Mouse (Mus musculus) erythroblast, adult 5-6 weeks (primary cell): ENCODE data around the gene Kremen2. TPM values are rescaled to one million over a fixed set of nuclear protein-coding genes. Genes with fewer than 3 reads are reported as not detected.
"Not testable (repeated sequence)": the region's sequence is repeated elsewhere in the genome, so short reads cannot be mapped to it uniquely, and the experiment has no call there.

Source experiments
- ATAC-seq: replicated peaks from 2 replicates; pipeline ENCODE4 v1.8.0; 2016; ENCODE audit warnings: moderate number of reproducible peaks, mild to moderate bottlenecking, moderate TSS enrichment, inconsistent platforms; ENCODE audit not compliant: poor library complexity, low FRiP score, severe bottlenecking
- total RNA-seq, 2 experiments: library from RNA; stranded (forward) in 1 of 2; stranded (reverse) in 1 of 2; fragments of 150-400 nt in 1 of 2; fragments of 200-764, 138-1000 nt in 1 of 2; gene quantifications; 2 replicates each; pipeline versions ENCODE4 v1.2.3 to v1.2.4; 2015 to 2017; ENCODE audit warnings: low replicate concordance in 2 of 2

The Kremen2 gene
- total RNA-seq (2015; ENCODE audit: low replicate concordance) (not detected in 2 replicates), total RNA-seq (2017; ENCODE audit: low replicate concordance) (not detected in 2 replicates)

GRCm38 (mm10) chr17:23745301-23746251 lies at the start of gene Kremen2:
TSS of gene Kremen2 (minus strand) at chr17:23745833.
- no peak for ATAC-seq

DNA sequence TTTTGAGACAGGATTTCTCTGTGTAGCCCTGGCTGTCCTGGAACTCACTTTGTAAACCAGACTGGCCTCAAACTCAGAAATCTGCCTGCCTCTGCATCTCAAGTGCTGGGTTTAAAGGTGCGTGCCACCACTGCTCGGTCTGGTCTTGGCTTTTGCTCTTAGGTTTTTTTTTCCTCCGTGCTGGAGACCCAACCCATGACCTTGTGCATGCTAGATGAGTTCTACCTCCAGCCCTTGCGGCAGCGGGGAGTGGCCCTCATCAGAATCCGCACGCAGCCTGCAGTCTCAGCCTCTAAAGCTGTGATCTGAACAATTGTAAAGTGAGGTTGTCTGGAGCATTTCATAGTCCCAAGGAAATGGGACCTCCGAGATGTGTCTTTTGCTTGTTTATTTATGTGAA lies 49.7 kb upstream of the Kremen2 start:
- ATAC-seq, result no peak

- peak; percentile 19; the same call in 1 of the 2 replicates for ATAC-seq
Observed at GRCm38 (mm10) chr17:23791079-23791357, 45.4 kb upstream of the Kremen2 start.

GRCm38 (mm10) chr17:23790269-23791078 lies 44.8 kb upstream of the Kremen2 start, which contains the start of gene Srrm2:
TSS of gene Srrm2 (plus strand) at chr17:23790532.
- ATAC-seq, result peak; percentile 80

GRCm38 (mm10) chr17:23789749-23790268 lies 44.2 kb upstream of the Kremen2 start:
- ATAC-seq, result peak; percentile 45

GRCm38 (mm10) chr17:23788973-23789372 lies 43.3 kb upstream of the Kremen2 start:
- no peak for ATAC-seq

DNA sequence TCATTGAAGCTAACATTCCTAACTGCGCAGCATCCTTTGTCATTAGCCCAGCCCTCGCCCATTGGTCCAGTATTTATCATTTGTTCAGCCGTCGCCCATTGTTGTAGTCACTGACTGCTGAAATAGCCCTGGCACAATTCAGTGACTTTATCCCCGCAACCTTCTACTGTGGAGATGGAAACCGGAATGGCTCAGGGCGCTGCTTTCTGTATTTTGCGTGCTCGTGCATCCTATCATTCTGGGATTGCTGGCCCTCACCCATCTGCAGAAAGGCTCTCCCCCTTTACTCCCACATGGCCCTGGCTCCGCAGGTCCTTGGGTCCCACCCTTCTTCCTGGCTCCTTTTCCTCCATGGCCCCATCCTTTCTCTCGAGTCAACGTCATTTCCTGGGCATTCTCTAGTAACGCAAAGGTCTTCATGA lies 40.9 kb upstream of the Kremen2 start:
- no peak for ATAC-seq

DNA sequence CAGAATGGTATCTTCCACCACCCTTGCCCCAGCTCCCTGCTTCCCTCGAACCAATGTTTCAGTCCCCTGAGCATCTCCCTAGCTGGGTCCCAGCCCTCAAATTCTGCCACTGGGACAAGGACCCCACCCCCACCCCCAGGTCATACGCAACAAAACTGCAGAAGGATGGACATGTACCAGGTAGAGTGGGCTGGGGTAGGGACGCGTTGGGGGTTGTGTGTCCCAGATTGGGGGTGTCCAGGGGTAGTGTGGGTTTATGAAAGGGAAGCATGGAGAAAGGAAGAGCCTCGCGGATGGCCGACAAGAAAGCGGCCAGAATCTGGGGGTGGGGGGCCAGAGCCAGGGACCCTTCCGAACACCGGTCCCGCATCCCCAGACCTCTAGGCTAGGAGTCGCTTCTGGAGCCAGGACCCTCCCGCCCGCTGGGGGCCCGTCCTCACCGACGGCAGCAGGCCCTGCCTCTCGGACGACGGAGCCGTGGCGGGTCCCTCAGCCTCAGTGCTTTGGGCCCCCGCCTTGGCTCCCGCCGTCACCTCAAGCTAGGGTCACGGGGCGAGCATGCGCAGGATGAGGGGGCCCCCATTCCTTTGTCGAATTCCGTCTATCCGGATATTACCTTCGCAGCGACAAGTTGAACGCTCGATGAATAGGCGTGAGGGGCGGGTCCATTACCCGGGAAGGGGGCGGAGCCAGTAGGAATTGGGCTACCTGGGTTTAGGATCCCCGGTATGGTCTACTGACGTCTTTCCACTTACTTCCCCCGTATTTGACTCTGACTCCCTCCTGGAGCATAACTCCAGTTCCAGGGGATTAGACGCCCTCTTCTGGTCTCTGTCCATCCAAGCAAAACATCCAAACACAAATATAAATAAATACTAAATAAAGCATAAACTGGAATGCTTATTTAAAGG lies 40.2 kb upstream of the Kremen2 start, which contains the start of gene Flywch2:
TSS of gene Flywch2 (minus strand) at position 521 of the 911 bp plus-strand sequence.
- peak; percentile 78 for ATAC-seq

DNA sequence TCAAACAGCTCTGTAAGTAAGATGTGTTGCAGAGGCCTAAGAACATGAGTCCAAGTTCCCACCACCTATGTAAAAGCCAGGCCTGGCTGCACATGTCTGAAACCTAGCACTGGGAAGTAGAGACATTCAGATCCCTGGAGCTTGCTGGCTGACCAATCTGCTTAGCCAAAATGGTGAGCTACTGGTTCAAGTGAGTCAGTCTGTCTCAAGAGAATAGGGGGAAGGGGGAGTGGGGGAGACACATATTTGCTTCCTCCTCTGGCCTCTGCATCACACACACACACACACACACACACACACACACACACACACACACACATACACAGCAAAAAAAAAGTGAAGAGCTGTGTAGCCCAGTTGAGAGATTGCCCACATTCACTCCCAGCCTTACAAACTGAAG lies 37.7 kb upstream of the Kremen2 start:
- no peak for ATAC-seq

DNA sequence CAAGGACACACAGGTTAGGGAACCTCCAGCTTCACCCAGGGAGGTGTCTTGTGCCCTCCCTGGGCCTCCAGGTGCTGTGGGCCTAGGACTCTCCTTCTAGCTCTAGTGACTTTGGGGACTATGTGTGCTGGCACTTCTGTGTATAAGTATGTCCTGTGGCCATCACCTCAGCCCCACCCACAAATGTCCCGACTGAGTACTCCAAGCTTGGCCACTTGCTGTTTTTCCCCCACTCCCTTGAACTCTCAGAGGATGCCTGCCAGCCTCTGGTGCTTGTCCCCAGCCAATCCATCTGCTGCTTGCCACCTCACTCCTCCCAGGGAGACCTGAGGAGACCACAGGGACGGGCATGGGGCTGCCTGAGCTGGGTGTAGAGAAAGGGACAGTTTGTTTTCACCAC lies 32.8 kb upstream of the Kremen2 start:
- no peak for ATAC-seq

DNA sequence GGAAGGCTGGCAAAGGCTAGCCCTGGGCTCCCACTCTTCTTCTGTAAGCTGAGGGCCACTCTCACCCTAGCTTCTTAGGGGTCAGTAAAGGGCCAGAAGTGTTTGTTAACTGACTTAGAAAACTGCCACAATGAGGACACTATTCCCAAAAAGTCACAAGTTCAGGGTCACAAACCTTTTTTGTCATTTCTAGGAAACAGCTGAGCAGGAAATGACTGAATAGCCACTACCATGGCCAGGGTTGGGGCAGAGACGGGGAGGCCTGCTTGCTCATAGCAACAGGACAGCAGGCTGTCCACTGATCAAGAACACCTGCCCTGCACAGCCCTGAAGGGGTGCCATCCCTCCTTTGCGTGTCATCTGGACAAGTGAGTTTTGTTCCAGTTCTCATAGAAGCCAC lies 31.5 kb upstream of the Kremen2 start:
- no peak for ATAC-seq

- no peak for ATAC-seq
Observed at GRCm38 (mm10) chr17:23776216-23776615, 30.6 kb upstream of the Kremen2 start.

- peak; percentile 45 for ATAC-seq
Observed at GRCm38 (mm10) chr17:23774090-23774489, 28.5 kb upstream of the Kremen2 start.

DNA sequence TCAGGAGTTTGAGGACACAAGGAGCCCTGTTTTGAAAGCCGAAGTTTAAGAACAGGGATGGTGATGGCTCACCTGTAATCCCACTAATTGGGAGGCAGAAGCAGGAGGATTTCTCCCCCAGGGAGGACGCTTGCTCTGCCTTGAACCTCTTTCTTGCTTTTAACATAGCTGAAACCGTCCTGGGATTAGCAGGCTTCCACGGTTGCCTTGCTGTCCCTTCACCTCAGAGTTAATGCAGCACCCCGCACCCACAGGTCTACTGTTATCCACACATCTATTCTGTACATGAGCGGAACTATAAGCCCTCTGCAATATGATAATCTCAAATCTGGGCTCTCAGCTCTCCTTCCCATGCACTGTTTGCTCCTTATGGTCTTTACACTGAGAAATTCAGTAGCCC lies 28.0 kb upstream of the Kremen2 start:
- ATAC-seq, result no peak

DNA sequence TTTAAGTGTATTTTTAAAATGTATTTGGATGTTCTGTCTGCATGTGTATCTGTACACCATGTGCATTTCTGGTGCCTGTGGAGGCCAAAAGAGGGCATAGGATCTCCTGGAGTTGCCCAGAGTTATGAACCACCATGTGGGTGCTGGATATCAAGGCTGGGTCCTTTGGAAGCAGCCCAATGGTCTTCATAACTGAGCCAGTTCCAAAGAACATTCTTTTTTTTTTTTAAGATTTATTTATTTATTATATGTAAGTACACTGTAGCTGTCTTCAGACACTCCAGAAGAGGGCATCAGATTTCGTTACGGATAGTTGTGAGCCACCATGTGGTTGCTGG lies 26.6 kb upstream of the Kremen2 start:
- not testable (repeated sequence) for ATAC-seq

DNA sequence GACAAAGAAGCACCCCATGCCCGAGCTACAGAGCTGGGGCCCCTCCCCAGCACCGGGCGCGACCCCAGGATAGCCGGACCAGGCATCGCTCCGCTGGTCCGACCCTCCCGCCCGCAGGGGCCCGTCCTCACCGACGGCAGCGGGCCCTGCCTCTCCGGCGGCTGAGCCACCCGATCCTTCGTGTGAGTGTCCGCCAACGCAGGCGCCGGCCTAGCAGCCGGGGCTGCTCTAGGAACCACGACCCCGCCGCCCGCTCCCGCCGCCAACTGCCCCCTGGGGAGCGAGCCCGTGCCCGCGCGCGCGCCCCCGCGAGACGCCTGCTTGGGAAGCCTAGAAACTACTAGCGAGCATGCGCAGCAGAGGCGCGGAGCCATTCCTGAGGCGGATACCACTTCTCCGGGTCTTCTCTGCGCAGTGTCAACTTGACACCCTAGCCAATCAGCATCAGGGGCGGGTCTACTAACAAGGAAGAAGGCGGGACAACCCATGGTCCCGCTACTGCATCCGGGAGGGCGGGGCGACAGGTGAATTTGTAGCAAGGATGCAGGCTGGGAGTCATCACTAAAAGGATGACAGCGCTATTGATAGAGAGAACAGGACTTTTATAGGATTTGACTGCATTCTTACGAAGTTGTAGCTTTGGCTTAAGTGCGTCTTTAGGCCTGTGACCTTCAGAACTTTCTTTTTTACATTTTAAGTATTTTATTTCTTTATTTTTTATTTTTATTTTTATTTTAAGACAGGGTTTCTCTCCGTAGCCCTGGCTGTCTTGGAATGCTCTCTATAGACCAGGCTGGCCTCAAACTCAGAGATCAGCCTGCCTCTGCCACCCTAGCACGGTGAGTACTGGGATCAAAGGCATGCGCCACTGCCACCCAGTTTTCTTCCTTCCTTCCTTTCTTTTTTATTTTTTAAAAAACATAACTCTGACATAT lies 25.9 kb upstream of the Kremen2 start, which contains the start of gene Flywch1:
TSS of gene Flywch1 (minus strand) at position 319 of the 935 bp plus-strand sequence.
- ATAC-seq, result peak; percentile 99

DNA sequence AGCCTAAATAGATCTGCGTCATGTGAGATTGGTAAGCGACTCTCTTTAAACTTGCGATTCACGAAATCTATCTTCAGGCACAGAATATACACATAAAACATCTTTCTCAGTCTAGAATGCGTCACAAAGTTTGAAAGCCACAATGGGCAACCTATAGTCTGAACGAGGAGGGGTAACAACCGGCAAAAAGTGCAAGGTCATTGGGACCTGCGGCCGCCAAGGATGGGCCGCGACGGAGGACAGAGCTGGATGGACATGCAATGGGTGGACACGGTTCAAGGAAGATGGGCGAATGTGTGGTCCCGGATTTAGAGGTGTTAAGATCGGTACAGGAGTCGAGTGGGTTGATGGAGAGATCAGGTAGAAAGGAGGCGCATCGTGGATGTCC lies 25.3 kb upstream of the Kremen2 start:
- ATAC-seq, result peak; percentile 58

- ATAC-seq, result peak; percentile 3; the same call in 1 of the 2 replicates
Observed at GRCm38 (mm10) chr17:23770493-23770892, 24.9 kb upstream of the Kremen2 start.
